Mouse (Mus musculus) granulocyte monocyte progenitor cell, adult 5-6 weeks (primary cell): ENCODE data around the gene Hipk2. TPM values are rescaled to one million over a fixed set of nuclear protein-coding genes. Genes with fewer than 3 reads are reported as not detected.
A peak's percentile ranks its signal among the peaks of the same experiment; 100 is the strongest.
"Not testable (repeated sequence)": the region's sequence is repeated elsewhere in the genome, so short reads cannot be mapped to it uniquely, and the experiment has no call there.

Experiments used
- ATAC-seq: replicated peaks from 2 replicates; pipeline ENCODE4 v1.8.0; 2016; ENCODE audit warnings: mild to moderate bottlenecking, moderate TSS enrichment, inconsistent platforms; ENCODE audit not compliant: poor library complexity, severe bottlenecking
- total RNA-seq, 2 experiments: library from RNA; stranded (forward) in 1 of 2; stranded (reverse) in 1 of 2; fragments of 200-712, 200-1000 nt in 1 of 2; fragments of >200 nt in 1 of 2; fragmentation: Nextera tagmentation in 1 of 2; gene quantifications; 2 replicates each; pipeline ENCODE4 v1.2.3; 2014 to 2017

The Hipk2 gene
- total RNA-seq, 2 experiments from 2014 or later, result 17.0 to 51.0 TPM

DNA sequence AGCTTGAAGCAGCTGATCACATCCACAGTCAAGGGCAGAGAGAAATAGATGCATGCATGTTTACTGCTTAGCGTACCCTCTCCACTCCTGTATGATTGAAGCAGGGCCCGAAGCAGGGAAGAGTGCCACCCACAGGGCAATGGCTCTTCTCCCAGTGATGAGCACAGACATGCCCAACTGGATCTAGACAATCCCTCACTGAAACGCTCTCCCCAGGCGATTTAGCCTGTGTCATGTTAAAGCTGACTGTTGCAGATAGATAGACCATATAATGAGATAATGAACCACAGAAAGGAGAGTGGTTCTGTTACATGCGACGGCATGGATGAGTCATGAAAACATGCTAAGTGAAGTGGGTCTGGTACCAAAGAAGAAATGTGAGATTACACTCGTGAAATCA, 204.7 kb downstream of the Hipk2 start:
- ATAC-seq, result no peak

- ATAC-seq, result not testable (repeated sequence)
Measured at GRCm38 (mm10) chr6:38670488-38670887, 205.5 kb downstream of the Hipk2 start.

- ATAC-seq, result peak; percentile 73
Measured at GRCm38 (mm10) chr6:38669580-38669979, 206.4 kb downstream of the Hipk2 start.

- ATAC-seq, result peak; percentile 68
Measured at GRCm38 (mm10) chr6:38662714-38663615, 213.0 kb downstream of the Hipk2 start, which contains the start of gene Clec2l. Gene Clec2l, plus strand, starts transcription at chr6:38663069.

GRCm38 (mm10) chr6:38661626-38662025, 214.3 kb downstream of the Hipk2 start:
- no peak for ATAC-seq

DNA sequence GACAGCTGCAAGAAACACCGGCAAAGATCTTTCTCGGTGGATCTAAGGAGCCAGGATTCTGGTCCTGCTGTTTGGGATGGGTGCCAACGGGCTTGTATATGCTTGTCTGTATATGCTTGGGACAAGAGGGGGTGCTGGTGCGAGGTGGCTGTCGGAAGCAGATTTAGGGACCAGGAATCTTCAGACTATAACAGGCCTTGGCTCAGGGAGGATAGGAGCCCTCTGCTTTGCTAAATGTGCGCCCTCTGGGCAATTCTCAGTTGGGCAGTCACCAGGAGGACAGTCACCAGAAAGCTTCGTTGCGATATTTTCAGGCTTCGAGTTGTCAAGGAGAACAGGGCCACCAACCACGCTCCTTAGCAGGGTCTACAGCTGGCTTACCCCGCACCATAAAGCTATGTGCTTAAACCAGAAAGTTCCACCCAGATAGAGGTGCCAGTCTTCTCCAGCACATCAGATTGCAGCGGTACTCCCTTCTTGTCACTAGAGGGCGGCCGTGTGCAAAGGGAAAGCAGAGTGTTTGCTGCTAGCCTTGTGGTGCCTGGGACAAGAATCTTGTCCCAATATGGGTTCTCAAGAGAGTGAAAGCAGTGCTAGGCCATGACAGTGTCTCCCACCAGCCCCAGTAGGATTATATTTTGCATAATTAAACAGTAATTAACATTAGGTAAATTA, 225.6 kb downstream of the Hipk2 start:
- peak; percentile 93 for ATAC-seq

DNA sequence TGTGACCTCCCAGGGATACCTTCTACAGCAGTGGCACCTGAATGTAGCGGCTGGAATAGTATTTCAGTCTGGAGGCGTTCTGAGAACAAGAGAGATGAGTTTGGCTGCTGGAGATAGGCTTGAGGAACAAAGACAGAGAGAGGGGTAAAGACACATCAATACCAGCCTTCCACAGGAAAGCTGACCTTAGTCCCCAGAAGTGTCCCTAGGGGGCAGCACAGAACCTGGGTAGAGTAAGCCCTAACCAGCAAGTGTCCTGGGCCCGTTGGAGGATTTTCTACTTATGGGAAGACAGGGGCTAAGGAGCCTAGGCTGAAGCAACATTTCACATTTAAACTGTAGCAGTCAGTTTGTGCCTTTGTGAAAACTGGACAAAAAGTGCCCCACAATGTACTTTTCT, 226.4 kb downstream of the Hipk2 start:
- no peak for ATAC-seq

Other genes starting within 250 kb of the Hipk2 start
- 0.68 TPM in 1 of 2 replicates, not detected in the other for gene Klrg2, start 238.9 kb downstream of the Hipk2 start, total RNA-seq (2014; fragmentation: Nextera tagmentation)
- 0.30 and 0.72 TPM in 2 replicates for gene Klrg2, start 238.9 kb downstream of the Hipk2 start, total RNA-seq (2017)
- gene Clec2l, start 213.1 kb downstream of the Hipk2 start, total RNA-seq (2014; fragmentation: Nextera tagmentation), result 0.45 TPM in 1 of 2 replicates, not detected in the other
- not detected in 2 replicates for gene Clec2l, start 213.1 kb downstream of the Hipk2 start, total RNA-seq (2017)
- gene Tbxas1, start 761 bp downstream of the Hipk2 start, total RNA-seq (2014; fragmentation: Nextera tagmentation), result 12.4 and 26.0 TPM in 2 replicates
- 15.0 and 15.4 TPM in 2 replicates for gene Tbxas1, start 761 bp downstream of the Hipk2 start, total RNA-seq (2017)
- 1.6 and 6.7 TPM in 2 replicates for gene Parp12, start 242.2 kb upstream of the Hipk2 start, total RNA-seq (2014; fragmentation: Nextera tagmentation)
- gene Parp12, start 242.2 kb upstream of the Hipk2 start, total RNA-seq (2017), result 4.3 and 4.5 TPM in 2 replicates